Mouse (Mus musculus) ES-E14 (cell line): ENCODE measurements at regions not wholly inside any gene's neighbourhood (a gene's known extent, or its start where the extent isn't known, plus 50 kb on each side); places are given as distances from the start of the nearest gene placed in this dataset.

Source experiments
- DNase-seq: peaks from one replicate; pipeline ENCODE4 v3.0.0-alpha.2; 2013; ENCODE audit warnings: low read depth, low spot score
- H3K27ac ChIP-seq: 2 replicates; pipeline ENCODE4 v1.5.1; 2012; ENCODE audit warnings: low read depth, mild to moderate bottlenecking, low read length, moderate library complexity, mixed read lengths; ENCODE audit not compliant: poor library complexity, insufficient read depth, severe bottlenecking
- H3K36me3 ChIP-seq: 2 replicates; pipeline ENCODE4 v1.6.1; 2012; ENCODE audit warnings: mild to moderate bottlenecking, low read length, moderate library complexity, mixed read lengths; ENCODE audit not compliant: control insufficient read depth, poor library complexity, insufficient read depth, severe bottlenecking
- H3K4me1 ChIP-seq, 2 experiments: fragments of 150-350 bp in 1 of 2; sonication (generic) in 1 of 2; 2 replicates each; pipeline ENCODE4 v1.6.1; 2012; ENCODE audit warnings: low read length in 2 of 2, mild to moderate bottlenecking in 1 of 2, mixed read lengths in 1 of 2; ENCODE audit not compliant: control insufficient read depth in 2 of 2, insufficient read depth in 2 of 2, poor library complexity in 1 of 2
- H3K4me3 ChIP-seq, 2 experiments: fragments of 150-350 bp in 1 of 2; sonication (generic) in 1 of 2; 2 replicates each; pipeline ENCODE4 v1.5.1; 2012; ENCODE audit warnings: low read length in 2 of 2, low read depth in 1 of 2, mild to moderate bottlenecking in 1 of 2, mixed read lengths in 1 of 2; ENCODE audit not compliant: insufficient read depth in 1 of 2, poor library complexity in 1 of 2, severe bottlenecking in 1 of 2
- H3K9ac ChIP-seq: 2 replicates; pipeline ENCODE4 v1.6.1; 2012; ENCODE audit warnings: low read depth, mild to moderate bottlenecking, low read length, mixed read lengths; ENCODE audit not compliant: poor library complexity, insufficient read depth, severe bottlenecking
- H3K9me3 ChIP-seq: fragments of 150-350 bp; sonication (generic); 2 replicates; pipeline ENCODE4 v1.6.1; 2012; ENCODE audit warnings: low read depth, mild to moderate bottlenecking, low read length; ENCODE audit not compliant: control insufficient read depth, insufficient read depth
- CHD2 ChIP-seq: IDR thresholded peaks from 2 replicates; pipeline ENCODE4 v1.6.1; 2014; ENCODE audit warnings: mild to moderate bottlenecking, low read depth, low read length, inconsistent platforms
- HCFC1 ChIP-seq: IDR thresholded peaks from 2 replicates; pipeline ENCODE4 v1.6.1; 2012; ENCODE audit warnings: low read length, inconsistent platforms, borderline replicate concordance; ENCODE audit not compliant: insufficient read depth
- MAFK ChIP-seq: IDR thresholded peaks from 2 replicates; pipeline ENCODE4 v1.6.1; 2014; ENCODE audit warnings: mild to moderate bottlenecking, low read depth, low read length, inconsistent platforms; ENCODE audit not compliant: insufficient read depth
- ZC3H11A ChIP-seq: IDR thresholded peaks from 2 replicates; pipeline ENCODE4 v1.6.1; 2012; ENCODE audit warnings: low read depth, mild to moderate bottlenecking, inconsistent platforms, low read length, borderline replicate concordance
- ZNF384 ChIP-seq: IDR thresholded peaks from 2 replicates; pipeline ENCODE4 v1.6.1; 2012; ENCODE audit warnings: low read depth, low read length, inconsistent platforms
- in situ Hi-C, 2 experiments: fragments of 600-800 bp; cut with MboI; formaldehyde crosslinking; loops; one replicate each; pipeline ENCODE4 v1.15.1; 2025; ENCODE audit warnings: low sequenced_read_pairs in 2 of 2, inconsistent platforms in 1 of 2; ENCODE audit not compliant: unreplicated experiment in 2 of 2

DNA sequence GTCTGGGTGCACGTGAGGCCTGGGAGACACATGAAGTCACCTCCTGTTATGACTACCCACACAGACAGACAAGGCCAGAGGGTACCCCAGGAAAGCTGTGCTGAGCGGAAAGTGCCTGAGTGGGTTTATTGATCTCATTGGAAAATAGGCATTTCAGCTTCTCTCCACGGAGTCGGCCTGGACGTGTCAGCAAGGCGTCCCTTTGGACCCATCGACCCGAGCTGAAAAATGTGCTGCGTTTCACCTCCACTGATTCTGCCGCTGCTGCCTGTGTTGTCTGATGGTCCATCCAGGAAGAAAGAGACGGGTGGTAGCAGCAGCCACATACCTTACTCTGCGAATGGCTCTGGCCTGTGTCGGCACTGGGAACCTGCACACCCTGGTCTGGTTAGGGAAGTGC, 544.3 kb downstream of the Ccdc171 start:
- DNase-seq: no peak
- 0 out of 2 replicates have a peak overlapping the region, but pooled peaks have one; percentile 21 for H3K9ac ChIP-seq
- no peaks in the 10 kb centered on the region for H3K4me1 ChIP-seq

DNA sequence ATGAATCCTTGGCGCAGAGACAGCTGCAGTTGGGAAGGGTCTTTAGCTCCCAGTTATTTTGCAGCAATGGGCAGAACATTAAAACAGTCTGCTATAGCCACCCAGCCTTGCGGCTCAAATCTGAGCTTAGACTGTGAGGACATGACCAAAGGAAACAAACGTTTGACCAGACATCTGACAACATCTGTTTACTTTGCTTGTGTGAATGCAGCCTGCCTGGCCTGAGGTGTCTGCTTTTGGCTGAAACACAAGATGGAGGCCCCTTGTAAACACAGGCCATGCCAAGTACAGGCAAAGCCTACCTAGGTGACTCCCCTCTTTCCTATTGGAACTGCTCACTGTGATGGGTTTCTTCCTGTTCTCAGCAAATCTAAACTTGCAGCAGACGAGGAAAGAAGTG, 544.7 kb downstream of the Ccdc171 start:
- no peak for DNase-seq
- no peak for TF ChIP-seq ZNF384
- no peak for TF ChIP-seq MAFK
- no peak for TF ChIP-seq HCFC1
- TF ChIP-seq ZC3H11A: no peak
- TF ChIP-seq CHD2: no peak
- Histone ChIP-seq H3K9me3 (no peaks in the 10 kb centered on the region), H3K4me1 (no peaks in the 10 kb centered on the region), H3K4me3 (peak overlapping the region in 1 of 2 experiments; percentile 9; a peak in 1 of 4 replicates), H3K36me3 (no peaks in the 10 kb centered on the region), H3K9ac (no peak overlapping the region), H3K27ac (no peak overlapping the region)
- in situ Hi-C loops: no loop called here

More for the DNA sequence above, 544.3 kb downstream of the Ccdc171 start:
- TF ChIP-seq ZC3H11A (no peak), ZNF384 (no peak), CHD2 (no peak), MAFK (no peak), HCFC1 (no peak)
- in situ Hi-C loops: no loop called here
- Histone ChIP-seq H3K27ac (no peak overlapping the region), H3K9me3 (no peaks in the 10 kb centered on the region), H3K4me3 (peak overlapping the region in 1 of 2 experiments; percentile 9; a peak in 1 of 4 replicates), H3K36me3 (no peaks in the 10 kb centered on the region)

DNA sequence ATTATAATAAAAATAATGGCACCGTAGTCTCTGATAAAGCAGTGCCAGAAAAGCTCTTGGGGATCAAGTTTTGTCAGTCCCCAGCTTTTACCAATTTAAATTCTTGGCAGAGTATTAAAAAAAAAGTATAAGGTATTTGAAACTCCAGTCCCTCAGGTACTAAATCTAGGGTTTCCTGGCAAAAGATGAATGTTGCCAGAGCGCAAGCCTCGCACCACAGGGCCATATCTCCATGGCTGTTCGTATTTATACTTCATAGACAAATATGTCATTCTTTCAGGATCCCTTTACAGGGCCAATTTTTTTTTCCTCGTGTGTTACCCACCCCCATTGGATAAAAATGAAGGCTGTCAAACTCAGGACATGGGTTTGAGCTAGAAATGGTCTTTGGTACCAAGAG, 546.8 kb downstream of the Ccdc171 start:
- no peaks in the 10 kb centered on the region for H3K36me3 ChIP-seq
- H3K4me1 ChIP-seq: no peaks in the 10 kb centered on the region
- no peak overlapping the region for H3K4me3 ChIP-seq
- no peak overlapping the region for H3K9ac ChIP-seq
- H3K27ac ChIP-seq: no peak overlapping the region
- H3K9me3 ChIP-seq: no peaks in the 10 kb centered on the region
- no peak for DNase-seq
- TF ChIP-seq HCFC1: no peak
- TF ChIP-seq CHD2: no peak
- TF ChIP-seq MAFK: no peak
- no peak for TF ChIP-seq ZNF384
- no peak for TF ChIP-seq ZC3H11A
- in situ Hi-C loops: no loop called here

DNA sequence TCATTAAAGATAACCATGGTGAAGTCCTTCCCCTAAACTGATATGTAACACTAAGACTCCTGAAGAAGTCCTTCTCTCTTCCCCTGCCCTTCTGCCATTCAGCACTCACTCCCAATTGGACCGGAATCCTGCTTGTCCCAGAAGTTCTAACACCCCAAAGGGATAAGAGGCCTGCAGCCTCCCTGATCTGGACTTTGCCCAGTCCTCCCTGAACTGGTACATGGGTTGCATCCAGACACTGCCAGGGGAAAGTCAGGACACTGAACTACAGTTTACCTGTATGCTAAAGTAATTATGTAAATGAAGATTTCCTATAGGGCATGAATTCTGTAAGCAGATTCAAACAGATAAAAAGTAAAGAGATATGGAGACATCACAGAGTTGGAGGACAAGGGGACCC, 551.2 kb downstream of the Ccdc171 start:
- TF ChIP-seq ZC3H11A (no peak), ZNF384 (no peak), MAFK (no peak), CHD2 (no peak), HCFC1 (no peak)
- Histone ChIP-seq H3K4me1 (no peaks in the 10 kb centered on the region), H3K27ac (no peak overlapping the region), H3K9me3 (no peaks in the 10 kb centered on the region), H3K4me3 (no peak overlapping the region), H3K36me3 (no peaks in the 10 kb centered on the region), H3K9ac (no peak overlapping the region)
- in situ Hi-C loops: no loop called here
- no peak for DNase-seq

DNA sequence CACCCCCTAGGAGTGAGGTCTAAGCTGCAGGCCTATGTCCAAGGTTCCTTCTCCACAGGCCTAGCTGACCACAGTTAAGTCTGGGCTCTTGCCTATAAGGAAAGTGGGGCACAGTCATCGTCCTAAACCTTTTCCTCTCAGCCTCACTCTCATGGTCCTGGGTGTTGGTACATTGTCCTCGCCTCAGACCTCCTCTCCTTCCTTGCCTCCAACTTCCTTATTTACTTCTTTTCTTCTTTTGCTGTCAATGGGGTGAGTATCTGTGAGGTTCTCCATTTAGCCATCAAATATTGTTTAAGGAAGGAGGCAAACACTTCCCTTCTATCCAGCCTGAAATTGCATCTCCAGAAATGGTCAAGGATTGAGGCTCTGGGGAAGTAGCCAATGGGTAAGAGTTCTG, 554.2 kb downstream of the Ccdc171 start:
- Histone ChIP-seq H3K4me3 (no peak overlapping the region), H3K9ac (no peak overlapping the region), H3K4me1 (no peaks in the 10 kb centered on the region), H3K27ac (no peak overlapping the region), H3K9me3 (no peaks in the 10 kb centered on the region), H3K36me3 (no peaks in the 10 kb centered on the region)
- TF ChIP-seq ZC3H11A (no peak), CHD2 (no peak), HCFC1 (no peak), MAFK (no peak), ZNF384 (no peak)
- DNase-seq: no peak
- in situ Hi-C loops: no loop called here
